Mouse (Mus musculus): ENCODE data around the gene Vwa2. TPM values are rescaled to one million over a fixed set of nuclear protein-coding genes. Genes with fewer than 3 reads are reported as not detected.
A peak's percentile ranks its signal among the peaks of the same experiment; 100 is the strongest.

The Vwa2 gene
- polyA plus RNA-seq, 1 experiment from 2014 or later: 4.7 TPM

GRCm38 (mm10) chr19:56852590-56852989, 21.5 kb upstream of the Vwa2 start:
- Histone ChIP-seq H3K27ac (replicated peaks; ENCODE audit: low read depth, low read length) (no peak overlapping the region), H3K4me2 (ENCODE audit: low read depth, low read length) (no peak overlapping the region), H3K4me1 (ENCODE audit: control insufficient read depth, insufficient read depth, low read length) (no peaks in the 10 kb centered on the region), H3K4me3 (ENCODE audit: low read depth, low read length) (no peak overlapping the region), H3K9me3 (ENCODE audit: control insufficient read depth, low read length) (no peaks in the 10 kb centered on the region), H3K27me3 (replicated peaks; ENCODE audit: control insufficient read depth, insufficient read depth, low read length) (no peaks in the 10 kb centered on the region), H3K36me3 (ENCODE audit: control insufficient read depth, insufficient read depth, low read length) (no peaks in the 10 kb centered on the region), H3K9ac (ENCODE audit: low read depth, low read length) (no peak overlapping the region)
- DNase-seq (ENCODE audit: low spot score): no peak
- no peak for ATAC-seq (ENCODE audit: low read depth)

GRCm38 (mm10) chr19:56856455-56856854, 17.6 kb upstream of the Vwa2 start:
- Histone ChIP-seq H3K4me1 (ENCODE audit: control insufficient read depth, insufficient read depth, low read length) (0 out of 2 replicates have a peak, but pooled peaks cover 6% of the 10 kb centered on the region), H3K27me3 (replicated peaks; ENCODE audit: control insufficient read depth, insufficient read depth, low read length) (no peaks in the 10 kb centered on the region), H3K36me3 (ENCODE audit: control insufficient read depth, insufficient read depth, low read length) (no peaks in the 10 kb centered on the region), H3K9ac (ENCODE audit: low read depth, low read length) (no peak overlapping the region), H3K4me3 (ENCODE audit: low read depth, low read length) (no peak overlapping the region), H3K9me3 (ENCODE audit: control insufficient read depth, low read length) (no peaks in the 10 kb centered on the region), H3K27ac (replicated peaks; ENCODE audit: low read depth, low read length) (no peak overlapping the region), H3K4me2 (ENCODE audit: low read depth, low read length) (no peak overlapping the region)
- ATAC-seq (ENCODE audit: low read depth) (no peak), DNase-seq (ENCODE audit: low spot score) (no peak)
- 28% methylated on average over 5 of the region's 5 CpGs for WGBS

DNA sequence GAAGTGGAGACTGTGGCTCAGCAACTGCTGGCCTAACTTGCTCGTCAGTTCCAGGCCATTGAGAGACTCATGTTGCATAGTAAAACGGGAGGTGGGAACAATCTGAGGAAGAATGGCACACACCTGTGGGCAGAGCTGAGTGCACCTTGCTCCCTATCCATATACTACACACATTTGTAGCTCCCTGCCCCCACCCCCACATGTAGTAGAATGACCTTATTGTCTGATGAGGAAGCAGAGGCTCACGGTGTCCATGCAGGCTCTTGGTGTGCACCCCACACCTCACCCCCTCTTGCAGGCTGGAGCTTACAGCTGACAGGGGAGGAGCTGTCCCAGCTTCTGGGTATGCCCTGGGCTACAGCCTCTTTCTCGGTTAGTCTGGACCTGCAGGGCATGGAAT, 6.3 kb upstream of the Vwa2 start:
- no peak overlapping the region for H3K9ac ChIP-seq (ENCODE audit: low read depth, low read length)
- peaks cover 6% of the 10 kb centered on the region for H3K27me3 ChIP-seq (replicated peaks; ENCODE audit: control insufficient read depth, insufficient read depth, low read length)
- H3K4me2 ChIP-seq (ENCODE audit: low read depth, low read length): no peak overlapping the region
- H3K36me3 ChIP-seq (ENCODE audit: control insufficient read depth, insufficient read depth, low read length): no peaks in the 10 kb centered on the region
- WGBS: 57% methylated on average over 4 of the region's 4 CpGs
- no peak overlapping the region for H3K27ac ChIP-seq (replicated peaks; ENCODE audit: low read depth, low read length)
- DNase-seq (ENCODE audit: low spot score): no peak
- no peak overlapping the region for H3K4me3 ChIP-seq (ENCODE audit: low read depth, low read length)
- no peaks in the 10 kb centered on the region for H3K4me1 ChIP-seq (ENCODE audit: control insufficient read depth, insufficient read depth, low read length)
- ATAC-seq (ENCODE audit: low read depth): no peak
- no peaks in the 10 kb centered on the region for H3K9me3 ChIP-seq (ENCODE audit: control insufficient read depth, low read length)

DNA sequence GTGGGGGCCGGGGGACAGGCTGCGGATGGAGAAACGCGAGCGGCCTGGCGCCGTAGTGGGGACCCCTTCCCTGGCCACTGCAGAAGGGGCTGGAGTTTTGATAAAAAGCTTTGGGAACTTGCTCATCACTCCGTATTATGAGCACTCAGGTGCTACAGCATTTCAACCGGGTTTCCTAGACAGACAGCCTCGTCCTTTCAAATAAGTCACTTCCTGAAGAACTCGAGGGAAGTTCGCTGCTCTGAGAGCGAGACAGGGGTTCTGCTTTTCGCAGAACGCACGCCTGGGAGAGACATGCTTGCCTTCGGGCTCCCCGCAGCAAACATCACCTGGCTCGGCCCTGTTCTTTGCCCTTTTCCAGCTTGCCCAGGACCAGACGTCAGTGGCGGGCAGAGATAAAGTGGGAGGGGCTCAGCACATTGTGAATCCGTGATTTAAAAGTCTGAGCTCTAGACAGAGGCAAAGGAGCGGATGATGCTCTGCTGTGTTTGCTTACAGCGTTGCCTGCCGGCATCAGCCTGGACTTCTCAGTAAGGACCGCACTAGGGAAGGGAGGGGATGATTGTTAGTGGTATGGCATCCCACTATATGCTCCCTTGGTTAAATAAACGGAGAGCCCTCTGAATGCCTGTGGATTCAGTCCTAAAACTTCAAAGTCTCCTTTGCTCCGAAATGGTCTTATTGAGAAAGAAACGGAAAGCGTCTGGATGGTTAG, 709 bp downstream of the Vwa2 start:
- ATAC-seq (ENCODE audit: low read depth) (no peak), DNase-seq (ENCODE audit: low spot score) (no peak)
- Histone ChIP-seq H3K9me3 (ENCODE audit: control insufficient read depth, low read length) (no peaks in the 10 kb centered on the region), H3K36me3 (ENCODE audit: control insufficient read depth, insufficient read depth, low read length) (no peaks in the 10 kb centered on the region), H3K27me3 (replicated peaks; ENCODE audit: control insufficient read depth, insufficient read depth, low read length) (peaks cover 44% of the 10 kb centered on the region), H3K4me3 (ENCODE audit: low read depth, low read length) (peak overlapping the region; percentile 49), H3K27ac (replicated peaks; ENCODE audit: low read depth, low read length) (no peak overlapping the region), H3K4me2 (ENCODE audit: low read depth, low read length) (peak overlapping the region; percentile 97), H3K4me1 (ENCODE audit: control insufficient read depth, insufficient read depth, low read length) (peaks cover 26% of the 10 kb centered on the region), H3K9ac (ENCODE audit: low read depth, low read length) (peak overlapping the region; percentile 60)
- WGBS: 9% methylated on average over 30 of the region's 30 CpGs

GRCm38 (mm10) chr19:56877364-56877763, 3.3 kb downstream of the Vwa2 start:
- Histone ChIP-seq H3K4me2 (ENCODE audit: low read depth, low read length) (no peak overlapping the region), H3K9ac (ENCODE audit: low read depth, low read length) (no peak overlapping the region), H3K36me3 (ENCODE audit: control insufficient read depth, insufficient read depth, low read length) (no peaks in the 10 kb centered on the region), H3K4me1 (ENCODE audit: control insufficient read depth, insufficient read depth, low read length) (peaks cover 35% of the 10 kb centered on the region), H3K27ac (replicated peaks; ENCODE audit: low read depth, low read length) (no peak overlapping the region), H3K27me3 (replicated peaks; ENCODE audit: control insufficient read depth, insufficient read depth, low read length) (peaks cover 39% of the 10 kb centered on the region), H3K4me3 (ENCODE audit: low read depth, low read length) (no peak overlapping the region), H3K9me3 (ENCODE audit: control insufficient read depth, low read length) (no peaks in the 10 kb centered on the region)
- ATAC-seq (ENCODE audit: low read depth): peak; percentile 53
- 24% methylated on average over 6 of the region's 6 CpGs for WGBS
- DNase-seq (ENCODE audit: low spot score): peak; percentile 85

- no peak overlapping the region for H3K4me3 ChIP-seq (ENCODE audit: low read depth, low read length)
- ATAC-seq (ENCODE audit: low read depth): no peak
- no peaks in the 10 kb centered on the region for H3K27me3 ChIP-seq (replicated peaks; ENCODE audit: control insufficient read depth, insufficient read depth, low read length)
- 0 out of 2 replicates have a peak overlapping the region, but pooled peaks have one; percentile 44 for H3K27ac ChIP-seq (replicated peaks; ENCODE audit: low read depth, low read length)
- H3K4me1 ChIP-seq (ENCODE audit: control insufficient read depth, insufficient read depth, low read length): peaks cover 7% of the 10 kb centered on the region
- DNase-seq (ENCODE audit: low spot score): no peak
- no peaks in the 10 kb centered on the region for H3K9me3 ChIP-seq (ENCODE audit: control insufficient read depth, low read length)
- no peaks in the 10 kb centered on the region for H3K36me3 ChIP-seq (ENCODE audit: control insufficient read depth, insufficient read depth, low read length)
- H3K9ac ChIP-seq (ENCODE audit: low read depth, low read length): no peak overlapping the region
- 73% methylated on average over 10 of the region's 10 CpGs for WGBS
- no peak overlapping the region for H3K4me2 ChIP-seq (ENCODE audit: low read depth, low read length)
Observed at GRCm38 (mm10) chr19:56887879-56888278, 13.8 kb downstream of the Vwa2 start.

DNA sequence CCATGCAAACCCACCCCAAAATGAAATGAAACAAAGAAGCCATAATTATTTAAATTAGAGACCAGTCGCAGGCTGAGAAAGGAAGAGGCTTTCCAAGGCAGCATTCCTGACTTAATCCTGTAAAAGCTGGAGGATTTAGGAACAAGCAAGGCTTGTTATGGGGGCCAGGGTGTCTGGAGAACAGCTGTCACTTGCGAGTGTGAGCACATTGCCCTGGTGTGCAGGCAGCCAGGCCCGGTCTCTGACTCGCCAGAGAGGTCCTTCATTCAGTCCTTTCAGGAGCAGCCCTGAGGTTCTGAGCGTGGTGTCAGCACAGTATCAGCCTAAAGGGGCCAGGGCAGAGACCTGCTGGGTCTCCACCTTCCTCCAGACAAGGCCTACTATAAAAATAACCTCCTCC, 14.6 kb downstream of the Vwa2 start:
- DNase-seq (ENCODE audit: low spot score): peak; percentile 90
- Histone ChIP-seq H3K27me3 (replicated peaks; ENCODE audit: control insufficient read depth, insufficient read depth, low read length) (no peaks in the 10 kb centered on the region), H3K4me3 (ENCODE audit: low read depth, low read length) (no peak overlapping the region), H3K27ac (replicated peaks; ENCODE audit: low read depth, low read length) (peak overlapping the region; percentile 44), H3K4me2 (ENCODE audit: low read depth, low read length) (no peak overlapping the region), H3K9me3 (ENCODE audit: control insufficient read depth, low read length) (no peaks in the 10 kb centered on the region), H3K4me1 (ENCODE audit: control insufficient read depth, insufficient read depth, low read length) (peaks cover 7% of the 10 kb centered on the region), H3K36me3 (ENCODE audit: control insufficient read depth, insufficient read depth, low read length) (no peaks in the 10 kb centered on the region), H3K9ac (ENCODE audit: low read depth, low read length) (no peak overlapping the region)
- WGBS: 44% methylated on average over 5 of the region's 5 CpGs
- ATAC-seq (ENCODE audit: low read depth): peak; percentile 75

- H3K4me3 ChIP-seq (ENCODE audit: low read depth, low read length): no peak overlapping the region
- no peak overlapping the region for H3K9ac ChIP-seq (ENCODE audit: low read depth, low read length)
- no peak overlapping the region for H3K4me2 ChIP-seq (ENCODE audit: low read depth, low read length)
- no peak for DNase-seq (ENCODE audit: low spot score)
- H3K9me3 ChIP-seq (ENCODE audit: control insufficient read depth, low read length): no peaks in the 10 kb centered on the region
- ATAC-seq (ENCODE audit: low read depth): 0 out of 2 replicates have a peak, but pooled peaks have one; percentile 39
- no peak overlapping the region for H3K27ac ChIP-seq (replicated peaks; ENCODE audit: low read depth, low read length)
- no peaks in the 10 kb centered on the region for H3K36me3 ChIP-seq (ENCODE audit: control insufficient read depth, insufficient read depth, low read length)
- 56% methylated on average over 2 of the region's 2 CpGs for WGBS
- H3K27me3 ChIP-seq (replicated peaks; ENCODE audit: control insufficient read depth, insufficient read depth, low read length): no peaks in the 10 kb centered on the region
- no peaks in the 10 kb centered on the region; the same call in none of the 2 replicates for H3K4me1 ChIP-seq (ENCODE audit: control insufficient read depth, insufficient read depth, low read length)
Observed at GRCm38 (mm10) chr19:56891438-56891837, 17.4 kb downstream of the Vwa2 start.

DNA sequence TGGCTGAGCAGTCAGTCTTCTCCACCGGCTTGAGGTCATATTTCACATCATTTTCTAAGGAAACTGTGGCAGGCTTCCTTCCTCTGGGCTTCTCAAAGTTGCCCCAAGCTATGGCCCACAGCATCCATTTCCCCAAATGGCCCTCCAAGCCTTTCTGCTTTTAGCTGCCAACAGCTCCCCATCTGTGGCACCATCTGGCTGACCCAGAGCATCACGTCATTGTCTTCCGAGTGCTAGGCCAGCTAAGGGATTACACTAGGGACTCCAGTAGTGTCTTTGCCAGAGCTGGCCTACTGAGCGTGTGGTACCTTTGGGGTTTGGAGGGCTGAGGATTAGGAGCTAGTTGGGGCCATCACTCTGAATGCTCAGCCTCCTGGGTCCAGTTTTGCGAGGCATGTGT, 18.5 kb downstream of the Vwa2 start:
- H3K27me3 ChIP-seq (replicated peaks; ENCODE audit: control insufficient read depth, insufficient read depth, low read length): no peaks in the 10 kb centered on the region
- no peaks in the 10 kb centered on the region for H3K36me3 ChIP-seq (ENCODE audit: control insufficient read depth, insufficient read depth, low read length)
- H3K4me3 ChIP-seq (ENCODE audit: low read depth, low read length): no peak overlapping the region
- ATAC-seq (ENCODE audit: low read depth) (no peak), DNase-seq (ENCODE audit: low spot score) (no peak)
- H3K9me3 ChIP-seq (ENCODE audit: control insufficient read depth, low read length): no peaks in the 10 kb centered on the region
- WGBS: 82% methylated on average over 5 of the region's 5 CpGs
- H3K4me2 ChIP-seq (ENCODE audit: low read depth, low read length): no peak overlapping the region
- H3K9ac ChIP-seq (ENCODE audit: low read depth, low read length): no peak overlapping the region
- H3K27ac ChIP-seq (replicated peaks; ENCODE audit: low read depth, low read length): no peak overlapping the region
- H3K4me1 ChIP-seq (ENCODE audit: control insufficient read depth, insufficient read depth, low read length): no peaks in the 10 kb centered on the region; the same call in none of the 2 replicates
